Mouse (Mus musculus): ENCODE results near the gene Dlx1. TPM values are rescaled to one million over a fixed set of nuclear protein-coding genes. Genes with fewer than 3 reads are reported as not detected.

Dlx1 gene
- polyA plus RNA-seq, 1 experiment from 2014 or later, result 76.2 TPM

- Histone ChIP-seq H3K4me2 (ENCODE audit: low read depth, low read length) (no peak overlapping the region), H3K27ac (replicated peaks; ENCODE audit: low read depth, low read length) (no peak overlapping the region; the same call in 1 of the 2 replicates)
- 37% methylated on average over 4 of the region's 4 CpGs for WGBS
Measured at GRCm38 (mm10) chr2:71522871-71523270, 5.0 kb upstream of the Dlx1 start.

GRCm38 (mm10) chr2:71523431-71523830 lies 4.5 kb upstream of the Dlx1 start:
- H3K36me3 ChIP-seq (replicated peaks; ENCODE audit: control insufficient read depth, insufficient read depth, low read depth, low read length), result no peaks in the 10 kb centered on the region

More at GRCm38 (mm10) chr2:71522871-71523270, 5.0 kb upstream of the Dlx1 start:
- DNase-seq (ENCODE audit: low spot score), result no peak
- H3K36me3 ChIP-seq (replicated peaks; ENCODE audit: control insufficient read depth, insufficient read depth, low read depth, low read length), result no peaks in the 10 kb centered on the region
- no peaks in the 10 kb centered on the region for H3K9me3 ChIP-seq (replicated peaks; ENCODE audit: control insufficient read depth, low read length)
- H3K27me3 ChIP-seq (ENCODE audit: control insufficient read depth, insufficient read depth, low read length), result peaks cover 28% of the 10 kb centered on the region
- H3K4me1 ChIP-seq (ENCODE audit: control insufficient read depth, insufficient read depth, low read length), result no peaks in the 10 kb centered on the region
- H3K9ac ChIP-seq (replicated peaks; ENCODE audit: low read length), result no peak overlapping the region
- no peak overlapping the region for H3K4me3 ChIP-seq (ENCODE audit: low read depth, low read length)
- no peak for ATAC-seq (replicated peaks; ENCODE audit: insufficient number of reproducible peaks, low FRiP score, low TSS enrichment, low read depth)

GRCm38 (mm10) chr2:71524763-71525162 lies 3.1 kb upstream of the Dlx1 start:
- Histone ChIP-seq H3K9me3 (replicated peaks; ENCODE audit: control insufficient read depth, low read length) (no peaks in the 10 kb centered on the region), H3K27me3 (ENCODE audit: control insufficient read depth, insufficient read depth, low read length) (peaks cover 40% of the 10 kb centered on the region), H3K36me3 (replicated peaks; ENCODE audit: control insufficient read depth, insufficient read depth, low read depth, low read length) (no peaks in the 10 kb centered on the region), H3K27ac (replicated peaks; ENCODE audit: low read depth, low read length) (no peak overlapping the region), H3K4me3 (ENCODE audit: low read depth, low read length) (no peak overlapping the region), H3K9ac (replicated peaks; ENCODE audit: low read length) (no peak overlapping the region), H3K4me1 (ENCODE audit: control insufficient read depth, insufficient read depth, low read length) (peaks cover 5% of the 10 kb centered on the region), H3K4me2 (ENCODE audit: low read depth, low read length) (no peak overlapping the region)
- peak; percentile 14 for DNase-seq (ENCODE audit: low spot score)
- 18% methylated on average over 13 of the region's 13 CpGs for WGBS
- no peak for ATAC-seq (replicated peaks; ENCODE audit: insufficient number of reproducible peaks, low FRiP score, low TSS enrichment, low read depth)

More at GRCm38 (mm10) chr2:71523431-71523830, 4.5 kb upstream of the Dlx1 start:
- Histone ChIP-seq H3K27ac (replicated peaks; ENCODE audit: low read depth, low read length) (no peak overlapping the region), H3K27me3 (ENCODE audit: control insufficient read depth, insufficient read depth, low read length) (peaks cover 31% of the 10 kb centered on the region), H3K4me1 (ENCODE audit: control insufficient read depth, insufficient read depth, low read length) (no peaks in the 10 kb centered on the region), H3K4me2 (ENCODE audit: low read depth, low read length) (no peak overlapping the region), H3K9ac (replicated peaks; ENCODE audit: low read length) (no peak overlapping the region), H3K4me3 (ENCODE audit: low read depth, low read length) (no peak overlapping the region), H3K9me3 (replicated peaks; ENCODE audit: control insufficient read depth, low read length) (no peaks in the 10 kb centered on the region)
- no peak for DNase-seq (ENCODE audit: low spot score)
- WGBS, result 48% methylated on average over 4 of the region's 4 CpGs
- ATAC-seq (replicated peaks; ENCODE audit: insufficient number of reproducible peaks, low FRiP score, low TSS enrichment, low read depth), result 0 out of 2 replicates have a peak, but pooled peaks have one; percentile 49

GRCm38 (mm10) chr2:71526595-71527322 lies 1.2 kb upstream of the Dlx1 start:
- H3K36me3 ChIP-seq (replicated peaks; ENCODE audit: control insufficient read depth, insufficient read depth, low read depth, low read length), result no peaks in the 10 kb centered on the region
- peak overlapping the region; percentile 46 for H3K9ac ChIP-seq (replicated peaks; ENCODE audit: low read length)
- ATAC-seq (replicated peaks; ENCODE audit: insufficient number of reproducible peaks, low FRiP score, low TSS enrichment, low read depth) (no peak), DNase-seq (ENCODE audit: low spot score) (no peak)
- peak overlapping the region; percentile 19 for H3K4me3 ChIP-seq (ENCODE audit: low read depth, low read length)
- peak overlapping the region; percentile 40 for H3K4me2 ChIP-seq (ENCODE audit: low read depth, low read length)
- 2% methylated on average over 10 of the region's 10 CpGs for WGBS
- peaks cover 9% of the 10 kb centered on the region for H3K4me1 ChIP-seq (ENCODE audit: control insufficient read depth, insufficient read depth, low read length)
- H3K9me3 ChIP-seq (replicated peaks; ENCODE audit: control insufficient read depth, low read length), result no peaks in the 10 kb centered on the region
- H3K27me3 ChIP-seq (ENCODE audit: control insufficient read depth, insufficient read depth, low read length), result peaks cover 47% of the 10 kb centered on the region
- no peak overlapping the region for H3K27ac ChIP-seq (replicated peaks; ENCODE audit: low read depth, low read length)

GRCm38 (mm10) chr2:71527323-71528013 lies 445 bp upstream of the Dlx1 start:
- peak overlapping the region; percentile 46 for H3K9ac ChIP-seq (replicated peaks; ENCODE audit: low read length)

GRCm38 (mm10) chr2:71528714-71529510 lies 999 bp downstream of the Dlx1 start:
- Histone ChIP-seq H3K27ac (replicated peaks; ENCODE audit: low read depth, low read length) (peak overlapping the region; percentile 92), H3K9ac (replicated peaks; ENCODE audit: low read length) (peak overlapping the region; percentile 83), H3K36me3 (replicated peaks; ENCODE audit: control insufficient read depth, insufficient read depth, low read depth, low read length) (no peaks in the 10 kb centered on the region), H3K4me3 (ENCODE audit: low read depth, low read length) (peak overlapping the region; percentile 59), H3K9me3 (replicated peaks; ENCODE audit: control insufficient read depth, low read length) (no peaks in the 10 kb centered on the region), H3K27me3 (ENCODE audit: control insufficient read depth, insufficient read depth, low read length) (peaks cover 50% of the 10 kb centered on the region), H3K4me1 (ENCODE audit: control insufficient read depth, insufficient read depth, low read length) (peaks cover 9% of the 10 kb centered on the region), H3K4me2 (ENCODE audit: low read depth, low read length) (peak overlapping the region; percentile 88)
- ATAC-seq (replicated peaks; ENCODE audit: insufficient number of reproducible peaks, low FRiP score, low TSS enrichment, low read depth), result peak; percentile 69
- WGBS, result under 1% methylated on average over 51 of the region's 57 CpGs
- DNase-seq (ENCODE audit: low spot score), result peak; percentile 60

More at GRCm38 (mm10) chr2:71527323-71528013, 445 bp upstream of the Dlx1 start:
- no peaks in the 10 kb centered on the region for H3K9me3 ChIP-seq (replicated peaks; ENCODE audit: control insufficient read depth, low read length)
- 0 out of 2 replicates have a peak overlapping the region, but pooled peaks have one; percentile 13 for H3K27ac ChIP-seq (replicated peaks; ENCODE audit: low read depth, low read length)
- 2% methylated on average over 24 of the region's 24 CpGs for WGBS
- peaks cover 54% of the 10 kb centered on the region for H3K27me3 ChIP-seq (ENCODE audit: control insufficient read depth, insufficient read depth, low read length)
- no peaks in the 10 kb centered on the region for H3K36me3 ChIP-seq (replicated peaks; ENCODE audit: control insufficient read depth, insufficient read depth, low read depth, low read length)
- DNase-seq (ENCODE audit: low spot score), result peak; percentile 48
- ATAC-seq (replicated peaks; ENCODE audit: insufficient number of reproducible peaks, low FRiP score, low TSS enrichment, low read depth), result no peak
- peak overlapping the region; percentile 40 for H3K4me2 ChIP-seq (ENCODE audit: low read depth, low read length)
- H3K4me1 ChIP-seq (ENCODE audit: control insufficient read depth, insufficient read depth, low read length), result peaks cover 9% of the 10 kb centered on the region
- peak overlapping the region; percentile 59 for H3K4me3 ChIP-seq (ENCODE audit: low read depth, low read length)

- Histone ChIP-seq H3K9me3 (replicated peaks; ENCODE audit: control insufficient read depth, low read length) (no peaks in the 10 kb centered on the region), H3K27ac (replicated peaks; ENCODE audit: low read depth, low read length) (peak overlapping the region; percentile 92), H3K36me3 (replicated peaks; ENCODE audit: control insufficient read depth, insufficient read depth, low read depth, low read length) (no peaks in the 10 kb centered on the region), H3K4me1 (ENCODE audit: control insufficient read depth, insufficient read depth, low read length) (peaks cover 9% of the 10 kb centered on the region), H3K27me3 (ENCODE audit: control insufficient read depth, insufficient read depth, low read length) (peaks cover 51% of the 10 kb centered on the region), H3K4me2 (ENCODE audit: low read depth, low read length) (peak overlapping the region; percentile 88), H3K9ac (replicated peaks; ENCODE audit: low read length) (peak overlapping the region; percentile 83), H3K4me3 (ENCODE audit: low read depth, low read length) (peak overlapping the region; percentile 59)
- ATAC-seq (replicated peaks; ENCODE audit: insufficient number of reproducible peaks, low FRiP score, low TSS enrichment, low read depth) (peak; percentile 89), DNase-seq (ENCODE audit: low spot score) (peak; percentile 93)
- WGBS, result under 1% methylated on average over 60 of the region's 60 CpGs
Measured at GRCm38 (mm10) chr2:71529511-71530351, 1.8 kb downstream of the Dlx1 start.
